Mouse (Mus musculus) monocyte, adult 2 months (primary cell): ENCODE data around the gene Cxcr6.
"Not testable (repeated sequence)": the region's sequence is repeated elsewhere in the genome, so short reads cannot be mapped to it uniquely, and the experiment has no call there.

ENCODE experiments used
- DNase-seq, 2 experiments: peaks; one replicate each; pipeline ENCODE4 v3.0.0; 2022; ENCODE audit warnings: low spot score in 2 of 2, low read depth in 1 of 2

Cxcr6 gene

GRCm38 (mm10) chr9:123806267-123806666 is at the start of gene Cxcr6:
Cxcr6 (plus strand) TSS chr9:123806475.
- no peak for DNase-seq

GRCm38 (mm10) chr9:123756752-123757151 is 49.5 kb upstream of the Cxcr6 start:
- DNase-seq, result no peak

GRCm38 (mm10) chr9:123757326-123757725 is 48.9 kb upstream of the Cxcr6 start:
- DNase-seq, result no peak

GRCm38 (mm10) chr9:123758156-123758555 is 48.1 kb upstream of the Cxcr6 start:
- DNase-seq, result no peak

GRCm38 (mm10) chr9:123758645-123759044 is 47.6 kb upstream of the Cxcr6 start:
- no peak for DNase-seq

- no peak for DNase-seq
These were observed 45.5 kb upstream of the Cxcr6 start for GRCm38 (mm10) chr9:123760806-123761205.

- peak in 1 of 2 experiments; percentile 14 for DNase-seq
These were observed 43.4 kb upstream of the Cxcr6 start for GRCm38 (mm10) chr9:123762886-123763285.

- no peak for DNase-seq
These were observed 42.5 kb upstream of the Cxcr6 start for GRCm38 (mm10) chr9:123763771-123764170.

GRCm38 (mm10) chr9:123766996-123767395 is 39.3 kb upstream of the Cxcr6 start:
- DNase-seq, result no peak

GRCm38 (mm10) chr9:123768443-123768842 is 37.8 kb upstream of the Cxcr6 start:
- DNase-seq, result no peak

- DNase-seq, result peak; percentile 45 to 50
These were observed 36.7 kb upstream of the Cxcr6 start for GRCm38 (mm10) chr9:123769532-123769931.

- not testable (repeated sequence) for DNase-seq
These were observed 33.0 kb upstream of the Cxcr6 start for GRCm38 (mm10) chr9:123773299-123773698.

- no peak for DNase-seq
These were observed 17.3 kb upstream of the Cxcr6 start for GRCm38 (mm10) chr9:123788855-123789529.

- DNase-seq, result no peak
These were observed 10.1 kb upstream of the Cxcr6 start for GRCm38 (mm10) chr9:123796174-123796573.

GRCm38 (mm10) chr9:123801527-123801926 is 4.7 kb upstream of the Cxcr6 start:
- DNase-seq, result no peak

- no peak for DNase-seq
These were observed 3.9 kb upstream of the Cxcr6 start for GRCm38 (mm10) chr9:123802421-123802820.

GRCm38 (mm10) chr9:123802896-123803295 is 3.4 kb upstream of the Cxcr6 start:
- no peak for DNase-seq

GRCm38 (mm10) chr9:123805241-123805640 is 1.0 kb upstream of the Cxcr6 start:
- DNase-seq, result no peak

- DNase-seq, result no peak
These were observed 2.3 kb downstream of the Cxcr6 start for GRCm38 (mm10) chr9:123808583-123808982.

GRCm38 (mm10) chr9:123811831-123812230 is 5.6 kb downstream of the Cxcr6 start:
- no peak for DNase-seq

GRCm38 (mm10) chr9:123814326-123814725 is 8.1 kb downstream of the Cxcr6 start:
- no peak for DNase-seq

- no peak for DNase-seq
These were observed 8.5 kb downstream of the Cxcr6 start for GRCm38 (mm10) chr9:123814821-123815220.

GRCm38 (mm10) chr9:123815444-123815843 is 9.2 kb downstream of the Cxcr6 start:
- peak; percentile 5 to 12 for DNase-seq
